Mouse (Mus musculus) cortical plate, adult 2 months (tissue): ENCODE results near the gene Evc2.

Experiments used
- CTCF ChIP-seq: fragments of 200-500 bp; IDR thresholded peaks from 2 replicates; pipeline ENCODE4 v1.5.1; 2011; ENCODE audit warnings: mild to moderate bottlenecking, control low read depth, low read length; ENCODE audit not compliant: insufficient read depth; ENCODE audit errors: extremely low read depth
- POLR2A ChIP-seq: fragments of 200-500 bp; IDR thresholded peaks from 2 replicates; pipeline ENCODE4 v1.6.1; 2011; ENCODE audit warnings: mild to moderate bottlenecking, low read length, control low read depth; ENCODE audit not compliant: insufficient read depth; ENCODE audit errors: extremely low read depth

DNA sequence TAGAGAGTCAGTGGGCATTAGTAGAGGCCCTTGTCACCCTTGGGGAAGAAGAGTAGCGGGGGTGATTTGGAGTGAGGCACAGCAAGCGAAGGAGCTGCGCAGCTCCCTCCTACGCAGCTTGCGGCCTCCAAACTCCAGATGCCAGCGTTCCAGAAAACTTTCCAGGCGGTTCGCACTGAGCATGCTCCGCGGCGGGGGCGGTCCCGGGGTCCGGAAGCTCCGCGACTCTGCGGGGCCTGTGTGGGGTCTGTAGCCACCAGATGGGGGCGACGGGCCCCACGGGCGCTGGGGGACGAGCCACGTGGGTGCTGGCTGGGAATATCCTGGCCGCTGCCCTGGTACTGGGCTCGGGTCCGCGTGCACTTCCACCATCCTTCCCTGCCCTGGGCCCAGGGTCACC lies at the start of gene Evc2:
- no peak for TF ChIP-seq POLR2A
- no peak for TF ChIP-seq CTCF
